Mouse (Mus musculus): ENCODE data around the gene Cdh8. TPM values are rescaled to one million over a fixed set of nuclear protein-coding genes. Genes with fewer than 3 reads are reported as not detected.

Cdh8 gene
- polyA plus RNA-seq, 1 experiment, result not detected

DNA sequence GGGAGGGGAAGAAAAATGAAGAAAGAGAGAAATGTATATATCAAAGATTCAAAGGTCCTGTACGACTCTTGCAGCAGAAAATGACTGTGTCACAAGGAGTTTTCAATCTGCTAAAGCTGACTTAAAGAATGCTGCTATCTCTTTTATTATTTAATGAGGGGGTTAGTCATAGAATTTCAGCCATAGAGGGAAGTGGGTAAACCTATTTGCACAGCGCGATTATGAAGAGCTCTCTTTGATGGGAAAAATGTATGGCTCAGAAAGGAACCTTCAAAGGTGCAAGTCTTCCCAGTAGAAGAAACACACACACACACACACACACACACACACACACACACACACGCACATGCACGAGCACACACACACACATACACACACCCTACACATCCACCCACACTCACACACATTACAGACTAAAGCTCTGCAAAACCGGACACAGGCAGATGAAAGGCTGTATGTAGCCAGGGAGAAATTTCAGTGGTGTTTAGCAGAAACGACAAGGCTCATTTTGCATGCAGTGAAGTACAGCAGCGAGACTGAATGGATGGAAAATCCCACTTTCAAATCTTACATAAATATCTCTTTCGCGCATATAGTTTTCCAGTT lies 2.3 kb downstream of the Cdh8 start:
- Histone ChIP-seq H3K4me3 (ENCODE audit: insufficient read depth, low read depth, low read length) (peak overlapping the region; percentile 23), H3K27ac (ENCODE audit: insufficient read depth, low read depth, low read length) (no peak overlapping the region), H3K4me1 (ENCODE audit: control insufficient read depth, insufficient read depth, low read length) (peaks cover 4% of the 10 kb centered on the region)
- no peak for TF ChIP-seq CTCF (IDR thresholded peaks at IDR 0.05; ENCODE audit: insufficient read depth, low read depth, low read length)
- TF ChIP-seq POLR2A (IDR thresholded peaks at IDR 0.05; ENCODE audit: insufficient read depth, low read depth, low read length), result no peak
- WGBS, result 29% methylated on average over 10 of the region's 10 CpGs

DNA sequence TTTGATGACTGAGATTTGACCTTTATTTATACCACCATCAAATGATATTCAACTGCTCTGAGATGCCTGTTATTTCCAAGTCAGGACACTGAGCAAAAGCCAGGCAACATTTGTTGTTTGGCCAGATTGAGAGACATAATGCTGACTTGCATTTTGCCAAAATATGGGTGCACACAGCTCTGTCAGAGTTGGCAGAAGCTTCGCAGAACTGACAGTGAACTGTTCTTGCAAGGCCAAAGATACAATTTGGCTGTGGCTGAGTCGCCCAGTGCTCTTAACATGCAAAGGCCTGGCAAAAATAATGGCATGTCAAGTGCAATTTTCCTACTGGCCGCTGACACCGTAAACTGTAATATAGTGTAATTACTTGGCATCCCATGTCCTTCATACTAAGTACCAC lies 22.4 kb downstream of the Cdh8 start:
- WGBS, result 64% methylated on average over 4 of the region's 4 CpGs
- H3K4me1 ChIP-seq (ENCODE audit: control insufficient read depth, insufficient read depth, low read length), result peaks cover 2% of the 10 kb centered on the region; the same call in 1 of the 2 replicates
- no peak overlapping the region for H3K27ac ChIP-seq (ENCODE audit: insufficient read depth, low read depth, low read length)
- TF ChIP-seq CTCF (IDR thresholded peaks at IDR 0.05; ENCODE audit: insufficient read depth, low read depth, low read length) (no peak), POLR2A (IDR thresholded peaks at IDR 0.05; ENCODE audit: insufficient read depth, low read depth, low read length) (no peak)
- H3K4me3 ChIP-seq (ENCODE audit: insufficient read depth, low read depth, low read length), result no peak overlapping the region

DNA sequence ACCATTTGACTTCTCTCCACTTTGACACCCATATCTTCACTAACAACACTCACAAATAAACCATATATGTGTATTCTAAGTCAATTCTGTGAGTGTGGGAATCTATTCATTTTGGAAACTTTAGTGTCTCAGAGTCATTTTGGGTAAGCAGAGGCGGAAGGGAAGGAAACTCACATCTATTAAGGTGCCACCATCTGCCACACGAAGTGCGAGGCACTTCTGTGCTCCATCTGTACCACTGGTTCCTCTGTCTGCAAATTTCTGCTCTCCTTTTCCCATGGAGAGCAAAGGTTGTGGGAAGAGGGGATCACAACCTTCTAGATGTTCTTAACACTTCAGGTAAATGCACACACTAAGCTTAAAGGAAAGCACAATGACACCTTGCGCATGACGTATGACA lies 46.2 kb downstream of the Cdh8 start:
- WGBS, result 88% methylated on average over 5 of the region's 5 CpGs
- Histone ChIP-seq H3K27ac (ENCODE audit: insufficient read depth, low read depth, low read length) (no peak overlapping the region), H3K4me1 (ENCODE audit: control insufficient read depth, insufficient read depth, low read length) (no peaks in the 10 kb centered on the region), H3K4me3 (ENCODE audit: insufficient read depth, low read depth, low read length) (no peak overlapping the region)
- no peak for TF ChIP-seq POLR2A (IDR thresholded peaks at IDR 0.05; ENCODE audit: insufficient read depth, low read depth, low read length)
- no peak for TF ChIP-seq CTCF (IDR thresholded peaks at IDR 0.05; ENCODE audit: insufficient read depth, low read depth, low read length)

DNA sequence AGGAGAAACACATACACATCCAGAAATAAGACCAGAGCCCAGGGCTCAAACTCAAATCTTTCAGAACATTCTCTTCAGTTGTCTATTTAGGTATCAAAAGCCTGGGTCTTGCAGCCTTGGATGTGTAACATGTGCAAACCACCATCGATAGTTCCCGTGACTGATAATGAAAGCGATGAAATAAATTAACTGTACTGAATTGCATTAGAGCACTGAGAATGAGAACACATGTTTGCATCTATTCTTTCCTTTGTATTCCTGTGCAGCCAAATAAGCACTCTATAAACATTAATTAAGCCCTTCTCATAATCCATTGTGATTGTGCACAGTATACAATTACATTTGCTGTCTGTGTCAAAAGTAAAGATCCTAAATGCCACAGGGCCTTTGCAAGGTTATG lies 47.1 kb downstream of the Cdh8 start:
- no peak overlapping the region for H3K4me3 ChIP-seq (ENCODE audit: insufficient read depth, low read depth, low read length)
- WGBS, result 22% methylated on average over 3 of the region's 3 CpGs
- TF ChIP-seq POLR2A (IDR thresholded peaks at IDR 0.05; ENCODE audit: insufficient read depth, low read depth, low read length) (no peak), CTCF (IDR thresholded peaks at IDR 0.05; ENCODE audit: insufficient read depth, low read depth, low read length) (no peak)
- H3K27ac ChIP-seq (ENCODE audit: insufficient read depth, low read depth, low read length), result no peak overlapping the region
- no peaks in the 10 kb centered on the region for H3K4me1 ChIP-seq (ENCODE audit: control insufficient read depth, insufficient read depth, low read length)

DNA sequence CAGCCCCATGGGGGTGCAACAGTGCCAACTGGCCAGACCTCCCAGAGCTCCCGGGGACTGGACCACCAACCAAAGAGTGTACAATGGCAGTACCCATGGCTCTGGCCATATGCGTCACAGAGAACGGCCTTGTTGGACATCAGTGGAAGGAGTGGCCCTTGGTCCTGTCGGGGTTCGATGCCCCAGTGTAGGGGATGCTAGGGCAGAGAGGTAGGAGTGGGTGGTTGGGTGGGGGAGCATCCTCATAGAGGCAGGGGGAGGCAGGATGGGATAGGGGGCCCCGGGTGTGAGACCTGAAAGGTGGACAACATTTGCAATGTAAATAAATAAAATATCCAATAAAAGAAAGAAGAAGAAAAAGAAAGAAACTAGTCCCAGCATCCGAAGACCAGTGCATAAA lies 47.8 kb downstream of the Cdh8 start:
- 95% methylated on average over 7 of the region's 7 CpGs for WGBS
- Histone ChIP-seq H3K4me1 (ENCODE audit: control insufficient read depth, insufficient read depth, low read length) (no peaks in the 10 kb centered on the region), H3K27ac (ENCODE audit: insufficient read depth, low read depth, low read length) (no peak overlapping the region)

DNA sequence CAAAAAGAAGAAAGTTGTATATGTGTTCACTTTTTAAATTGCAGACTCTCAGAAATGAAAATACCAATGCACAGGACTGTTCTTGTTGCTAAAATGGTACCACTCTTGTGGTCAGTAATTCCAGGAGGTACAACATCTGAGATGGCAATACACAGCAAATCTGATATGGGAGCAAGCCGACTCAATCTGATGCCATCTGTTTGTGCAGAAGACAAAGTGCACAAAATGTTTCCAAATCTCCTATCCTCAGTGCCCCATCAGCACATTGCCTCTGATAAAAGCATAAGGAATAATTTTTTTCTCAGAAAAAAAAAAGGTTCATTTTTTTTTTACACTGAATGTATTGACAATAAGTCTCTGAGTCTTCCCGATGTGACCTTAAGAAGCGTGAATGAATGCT lies 62.3 kb downstream of the Cdh8 start:
- WGBS, result 97% methylated on average over 3 of the region's 3 CpGs
- no peak overlapping the region for H3K27ac ChIP-seq (ENCODE audit: insufficient read depth, low read depth, low read length)
- no peaks in the 10 kb centered on the region for H3K4me1 ChIP-seq (ENCODE audit: control insufficient read depth, insufficient read depth, low read length)
- TF ChIP-seq CTCF (IDR thresholded peaks at IDR 0.05; ENCODE audit: insufficient read depth, low read depth, low read length) (no peak), POLR2A (IDR thresholded peaks at IDR 0.05; ENCODE audit: insufficient read depth, low read depth, low read length) (no peak)
- no peak overlapping the region for H3K4me3 ChIP-seq (ENCODE audit: insufficient read depth, low read depth, low read length)

More for the DNA sequence above, 47.8 kb downstream of the Cdh8 start:
- no peak for TF ChIP-seq CTCF (IDR thresholded peaks at IDR 0.05; ENCODE audit: insufficient read depth, low read depth, low read length)
- TF ChIP-seq POLR2A (IDR thresholded peaks at IDR 0.05; ENCODE audit: insufficient read depth, low read depth, low read length), result no peak
- no peak overlapping the region for H3K4me3 ChIP-seq (ENCODE audit: insufficient read depth, low read depth, low read length)

DNA sequence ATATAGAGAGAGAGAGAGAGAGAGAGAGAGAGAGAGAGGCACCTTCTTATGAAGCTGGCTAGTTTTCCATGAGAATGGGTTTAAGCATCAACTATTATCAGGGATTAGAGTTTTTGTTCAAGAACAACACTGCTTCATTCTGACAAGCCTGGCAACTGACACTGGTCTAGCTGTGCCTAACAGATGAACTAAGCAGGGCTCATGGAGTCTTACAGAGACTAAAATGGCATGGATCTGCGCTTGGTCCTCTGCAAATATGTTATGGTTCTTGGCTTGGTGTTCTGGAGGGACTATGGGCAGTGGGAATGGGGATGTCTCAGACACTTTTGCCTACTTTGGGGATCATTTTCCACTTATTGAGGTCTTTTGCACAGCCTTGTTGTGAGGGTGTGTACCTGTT lies 63.0 kb downstream of the Cdh8 start:
- no peak overlapping the region for H3K4me3 ChIP-seq (ENCODE audit: insufficient read depth, low read depth, low read length)
- no peak for TF ChIP-seq POLR2A (IDR thresholded peaks at IDR 0.05; ENCODE audit: insufficient read depth, low read depth, low read length)
- no peak for TF ChIP-seq CTCF (IDR thresholded peaks at IDR 0.05; ENCODE audit: insufficient read depth, low read depth, low read length)
- 95% methylated on average over 1 of the region's 1 CpGs for WGBS

DNA sequence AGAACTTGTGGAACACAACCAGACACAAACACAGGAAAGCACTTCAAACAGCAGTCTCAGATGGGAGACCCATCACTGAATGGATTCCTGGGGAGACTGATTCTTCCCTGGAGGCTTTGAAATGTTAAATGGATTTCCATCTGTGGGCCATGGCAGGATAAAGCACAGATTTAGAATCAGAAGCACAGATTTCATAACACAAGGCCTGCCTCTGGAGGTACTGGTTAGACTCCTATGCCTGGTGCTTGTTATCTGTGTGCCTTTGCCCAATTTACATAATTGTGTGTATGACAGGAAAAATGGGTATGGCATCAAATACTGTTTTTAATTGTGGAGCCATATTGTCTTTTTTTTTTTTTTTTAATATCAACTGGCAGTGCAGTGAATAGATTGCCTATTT lies 66.8 kb downstream of the Cdh8 start:
- Histone ChIP-seq H3K4me1 (ENCODE audit: control insufficient read depth, insufficient read depth, low read length) (no peaks in the 10 kb centered on the region), H3K4me3 (ENCODE audit: insufficient read depth, low read depth, low read length) (no peak overlapping the region), H3K27ac (ENCODE audit: insufficient read depth, low read depth, low read length) (no peak overlapping the region)
- TF ChIP-seq POLR2A (IDR thresholded peaks at IDR 0.05; ENCODE audit: insufficient read depth, low read depth, low read length) (no peak), CTCF (IDR thresholded peaks at IDR 0.05; ENCODE audit: insufficient read depth, low read depth, low read length) (no peak)

More for the DNA sequence above, 63.0 kb downstream of the Cdh8 start:
- no peaks in the 10 kb centered on the region for H3K4me1 ChIP-seq (ENCODE audit: control insufficient read depth, insufficient read depth, low read length)
- no peak overlapping the region for H3K27ac ChIP-seq (ENCODE audit: insufficient read depth, low read depth, low read length)

DNA sequence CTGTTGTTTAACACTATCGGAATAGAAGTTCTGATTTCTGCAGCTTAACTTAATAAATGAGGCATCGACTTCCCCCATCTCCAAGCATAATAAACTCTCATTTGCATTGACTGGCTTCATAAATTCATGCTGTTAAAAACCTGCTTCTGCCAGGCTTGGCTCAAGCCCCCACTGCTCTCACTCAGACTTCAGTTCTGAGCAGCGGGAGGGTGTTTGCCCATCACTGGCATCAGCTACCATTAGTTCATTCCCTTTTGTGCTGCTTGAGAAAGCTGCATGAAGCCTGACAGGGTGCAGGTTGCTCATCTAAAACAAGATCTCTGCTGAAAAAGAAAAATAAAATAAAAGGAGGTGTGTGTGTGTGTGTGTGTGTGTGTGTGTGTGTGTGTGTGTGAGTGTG lies 67.7 kb downstream of the Cdh8 start:
- no peak for TF ChIP-seq CTCF (IDR thresholded peaks at IDR 0.05; ENCODE audit: insufficient read depth, low read depth, low read length)
- no peak for TF ChIP-seq POLR2A (IDR thresholded peaks at IDR 0.05; ENCODE audit: insufficient read depth, low read depth, low read length)
- WGBS, result 49% methylated on average over 3 of the region's 3 CpGs
- no peak overlapping the region for H3K27ac ChIP-seq (ENCODE audit: insufficient read depth, low read depth, low read length)
- no peaks in the 10 kb centered on the region for H3K4me1 ChIP-seq (ENCODE audit: control insufficient read depth, insufficient read depth, low read length)
- no peak overlapping the region for H3K4me3 ChIP-seq (ENCODE audit: insufficient read depth, low read depth, low read length)

DNA sequence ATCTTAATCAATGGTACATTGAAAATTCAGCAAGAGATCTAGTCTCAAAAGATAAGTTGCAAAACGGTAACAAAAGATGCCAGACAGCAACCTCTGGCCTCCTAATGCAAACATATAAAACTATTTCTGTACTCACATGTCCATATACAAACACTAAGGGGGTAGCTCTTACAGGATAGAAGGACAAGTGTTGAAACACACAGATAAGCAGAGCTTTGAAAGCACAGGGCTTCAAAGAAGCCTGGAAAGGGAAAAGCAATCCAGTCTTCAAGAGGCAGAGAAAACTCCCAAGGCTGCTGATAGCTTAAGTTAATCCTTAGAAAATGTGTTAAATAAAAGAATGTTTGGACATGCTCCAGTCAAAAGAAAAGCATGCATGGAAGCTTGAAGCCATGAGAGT lies 77.0 kb downstream of the Cdh8 start:
- H3K4me1 ChIP-seq (ENCODE audit: control insufficient read depth, insufficient read depth, low read length), result no peaks in the 10 kb centered on the region
- no peak overlapping the region for H3K27ac ChIP-seq (ENCODE audit: insufficient read depth, low read depth, low read length)
- 80% methylated on average over 1 of the region's 1 CpGs for WGBS
- TF ChIP-seq POLR2A (IDR thresholded peaks at IDR 0.05; ENCODE audit: insufficient read depth, low read depth, low read length), result no peak
- TF ChIP-seq CTCF (IDR thresholded peaks at IDR 0.05; ENCODE audit: insufficient read depth, low read depth, low read length), result no peak
- H3K4me3 ChIP-seq (ENCODE audit: insufficient read depth, low read depth, low read length), result no peak overlapping the region
